Mouse (Mus musculus) layer of hippocampus, adult 11-12 months (tissue): ENCODE measurements around the gene Zfp280d.
"Not testable (repeated sequence)": the region's sequence is repeated elsewhere in the genome, so short reads cannot be mapped to it uniquely, and the experiment has no call there.

Experiments used
- DNase-seq: peaks from one replicate; pipeline ENCODE4 v3.0.0; 2022; ENCODE audit warnings: low spot score

Zfp280d gene

DNA sequence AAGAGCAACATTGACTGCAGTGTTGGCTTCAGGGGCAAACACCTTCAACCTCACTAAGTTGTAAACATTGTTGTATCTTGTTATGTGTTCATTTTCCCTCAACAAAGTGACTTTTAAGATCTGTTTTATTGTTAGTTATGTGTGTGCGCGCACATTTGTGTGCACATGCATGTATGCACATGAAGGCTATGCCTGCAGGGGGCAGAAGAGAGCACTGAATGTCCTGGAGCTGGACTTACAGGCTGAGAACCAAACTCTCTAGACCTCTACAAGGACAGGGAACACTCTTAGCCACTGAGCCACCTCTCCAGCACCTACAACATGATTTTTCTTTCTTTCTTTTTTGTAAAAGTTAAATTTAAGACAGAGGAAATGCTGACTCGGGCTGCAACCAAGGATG is 99.4 kb downstream of the Zfp280d start:
- no peak for DNase-seq

GRCm38 (mm10) chr9:72374996-72375395 is 100.3 kb downstream of the Zfp280d start:
- no peak for DNase-seq

DNA sequence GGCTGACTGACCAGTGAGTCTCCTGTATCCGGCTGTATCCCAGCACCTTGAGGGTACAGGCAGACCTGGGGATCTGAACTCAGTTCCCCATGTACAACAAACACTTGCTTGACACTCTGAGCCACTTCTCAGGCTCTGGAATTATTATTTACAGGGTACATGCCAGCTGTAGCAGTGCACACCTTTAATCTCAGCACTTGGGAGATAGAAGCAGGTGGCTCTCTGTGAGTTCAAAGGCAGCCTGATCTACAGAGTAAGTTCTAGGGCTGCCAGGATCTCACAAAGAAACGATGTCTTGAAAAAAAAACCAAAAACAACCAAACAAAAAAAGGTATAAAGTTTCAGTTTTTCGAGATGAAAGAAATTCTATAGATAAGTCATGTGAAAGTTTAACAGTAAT is 101.0 kb downstream of the Zfp280d start:
- no peak for DNase-seq

- no peak for DNase-seq
These were observed 111.1 kb downstream of the Zfp280d start for GRCm38 (mm10) chr9:72385786-72386185.

GRCm38 (mm10) chr9:72388934-72389333 is 114.3 kb downstream of the Zfp280d start:
- DNase-seq, result no peak

DNA sequence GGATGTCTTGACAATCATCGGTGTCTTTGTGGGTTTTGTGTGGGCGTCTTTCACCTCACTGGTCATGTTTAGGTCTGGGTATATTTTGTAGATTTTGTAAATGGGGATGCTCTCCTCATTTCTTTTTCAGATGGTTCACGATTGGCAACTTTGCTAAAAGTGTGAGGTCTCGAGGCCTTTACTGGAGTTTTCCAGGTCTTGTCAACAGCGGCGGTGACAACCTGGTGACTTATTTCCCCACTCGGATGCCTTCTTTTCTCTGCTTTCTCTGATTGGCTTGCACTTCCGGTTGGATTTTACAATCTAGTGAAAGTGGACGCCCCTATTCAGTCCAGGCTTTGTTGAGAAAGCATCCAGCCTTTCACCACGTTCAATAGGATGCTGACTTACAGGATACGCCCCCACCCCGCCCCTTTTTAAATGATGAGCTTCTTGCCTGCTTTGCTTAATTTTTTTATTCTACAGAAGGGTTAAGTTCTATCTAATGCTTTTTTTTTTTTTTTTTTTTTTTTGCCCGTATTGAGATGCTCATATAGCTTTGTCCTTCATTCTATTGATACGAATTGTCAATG is 114.9 kb downstream of the Zfp280d start:
- no peak for DNase-seq

GRCm38 (mm10) chr9:72390321-72391077 is 115.8 kb downstream of the Zfp280d start:
- no peak for DNase-seq

DNA sequence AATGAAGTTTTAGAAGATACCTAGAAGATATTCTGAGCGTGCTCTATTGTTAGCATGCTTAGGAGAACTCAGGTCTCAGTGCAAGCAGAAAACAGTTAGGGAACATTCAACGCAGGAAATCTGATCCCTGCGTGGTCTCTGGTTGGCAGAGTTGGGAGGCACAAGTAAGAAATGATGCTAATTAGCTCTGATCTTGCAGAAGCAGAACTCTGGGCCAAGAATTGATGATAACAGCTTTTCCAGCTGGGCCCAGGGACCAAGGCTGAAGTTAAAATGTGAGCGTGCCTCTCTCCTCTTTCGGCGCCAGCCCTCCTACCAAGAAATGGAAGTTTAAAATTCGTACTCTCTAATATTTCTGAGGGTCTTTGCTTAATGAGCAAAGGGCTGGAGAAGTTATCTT is 118.0 kb downstream of the Zfp280d start:
- no peak for DNase-seq

- DNase-seq, result no peak
These were observed 118.6 kb downstream of the Zfp280d start for GRCm38 (mm10) chr9:72393238-72393637.

DNA sequence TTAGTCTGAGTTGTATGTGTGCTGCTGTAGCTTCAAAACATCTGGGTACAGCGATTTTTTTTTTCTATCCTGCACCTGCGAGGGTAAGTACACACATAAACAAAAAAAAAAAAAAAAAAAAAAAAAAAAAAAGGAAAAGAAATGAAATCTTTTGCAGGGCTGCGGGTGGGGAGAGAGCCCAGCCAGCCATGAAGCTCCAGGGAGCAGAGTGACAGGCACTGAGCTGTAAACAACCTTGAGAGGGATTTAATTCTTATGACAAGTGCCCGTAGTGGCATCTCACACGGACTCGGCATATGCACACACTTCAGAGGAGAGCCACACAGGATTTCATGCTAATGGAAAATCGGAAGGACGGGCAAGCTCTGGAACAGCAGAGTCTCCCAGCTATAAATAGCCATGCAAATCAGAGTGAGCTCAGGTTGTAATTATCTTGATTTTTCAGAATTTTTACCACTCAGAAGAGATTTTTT is 119.2 kb downstream of the Zfp280d start:
- DNase-seq, result no peak

DNA sequence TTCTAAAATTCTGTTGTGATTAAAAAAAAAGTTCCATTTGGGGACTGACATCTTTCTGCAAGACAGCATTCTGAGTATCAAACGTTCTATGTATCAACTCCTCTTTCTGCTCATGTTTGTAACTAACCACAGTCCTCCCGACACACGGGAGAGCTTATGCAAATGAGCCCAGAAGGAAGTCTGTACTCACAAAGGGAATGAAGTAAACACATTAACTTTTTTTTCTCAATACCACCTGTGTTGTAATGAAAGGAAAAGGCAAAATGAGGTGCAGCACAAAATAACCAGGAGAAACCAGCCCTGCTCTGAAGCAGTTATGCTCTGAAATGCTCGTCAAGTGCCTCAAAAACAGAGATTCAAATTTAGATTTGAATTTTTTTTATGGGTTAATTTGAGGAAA is 125.5 kb downstream of the Zfp280d start:
- DNase-seq, result no peak

- DNase-seq, result not testable (repeated sequence)
These were observed 127.1 kb downstream of the Zfp280d start for GRCm38 (mm10) chr9:72401769-72402168.

DNA sequence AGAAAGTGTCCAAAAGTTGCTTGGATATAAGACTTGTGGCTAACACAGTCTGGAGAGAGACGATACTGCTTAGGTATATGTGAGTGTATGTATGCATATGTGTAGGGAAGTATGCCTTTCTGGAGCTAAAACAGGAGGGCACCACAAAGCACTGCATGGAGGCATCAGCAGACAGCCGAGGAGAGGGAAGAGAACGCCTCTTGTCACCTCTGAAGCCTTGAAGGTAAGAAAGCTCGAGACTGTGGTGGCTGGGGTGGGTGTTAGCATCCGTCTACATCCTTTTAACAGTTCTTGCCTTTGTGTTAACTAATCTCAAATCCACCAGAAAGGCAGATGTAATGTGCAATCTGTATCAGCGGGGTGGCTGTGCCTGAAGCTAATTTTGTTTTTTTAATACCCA is 128.8 kb downstream of the Zfp280d start:
- no peak for DNase-seq

DNA sequence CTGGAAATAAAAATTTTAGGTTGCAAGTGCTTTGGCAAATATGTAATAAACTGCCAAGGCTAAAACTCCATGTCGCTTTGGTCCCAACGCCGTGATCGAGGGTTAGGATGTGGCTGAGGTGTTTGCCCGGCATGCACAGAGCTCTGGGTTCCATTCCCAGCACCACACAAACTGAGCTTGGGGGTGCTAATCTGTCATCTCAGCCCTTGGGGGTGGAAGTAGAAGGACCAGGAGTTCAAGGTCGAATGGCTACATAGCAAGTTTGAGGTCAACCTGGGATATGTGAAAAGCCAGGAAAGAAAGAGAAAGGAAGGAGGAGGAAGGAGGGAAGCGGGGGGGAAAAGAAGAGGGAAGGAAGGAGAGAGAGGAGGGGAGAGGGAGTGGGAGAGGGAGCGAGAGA is 129.8 kb downstream of the Zfp280d start:
- DNase-seq, result no peak

DNA sequence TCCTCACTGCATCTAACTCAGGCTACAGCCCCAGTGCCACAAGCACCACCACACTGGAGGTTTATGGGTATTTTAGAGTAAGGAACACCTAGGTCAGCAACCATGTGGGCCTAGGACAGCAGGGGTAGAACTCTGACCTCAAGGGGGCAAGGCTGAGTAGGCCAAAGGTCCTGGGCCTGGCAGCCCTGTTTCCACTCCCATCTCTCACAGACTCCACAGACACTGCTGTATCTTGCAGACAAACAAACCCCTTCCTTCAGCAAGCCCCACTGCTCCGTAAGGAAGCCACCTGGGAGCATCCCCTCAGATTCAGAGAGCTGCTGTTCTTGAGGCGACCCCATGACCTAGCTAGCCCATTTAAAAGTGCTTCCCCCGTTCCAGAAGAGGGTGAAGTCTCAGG is 130.3 kb downstream of the Zfp280d start:
- DNase-seq, result no peak

- no peak for DNase-seq
These were observed 131.4 kb downstream of the Zfp280d start for GRCm38 (mm10) chr9:72405882-72406638.

DNA sequence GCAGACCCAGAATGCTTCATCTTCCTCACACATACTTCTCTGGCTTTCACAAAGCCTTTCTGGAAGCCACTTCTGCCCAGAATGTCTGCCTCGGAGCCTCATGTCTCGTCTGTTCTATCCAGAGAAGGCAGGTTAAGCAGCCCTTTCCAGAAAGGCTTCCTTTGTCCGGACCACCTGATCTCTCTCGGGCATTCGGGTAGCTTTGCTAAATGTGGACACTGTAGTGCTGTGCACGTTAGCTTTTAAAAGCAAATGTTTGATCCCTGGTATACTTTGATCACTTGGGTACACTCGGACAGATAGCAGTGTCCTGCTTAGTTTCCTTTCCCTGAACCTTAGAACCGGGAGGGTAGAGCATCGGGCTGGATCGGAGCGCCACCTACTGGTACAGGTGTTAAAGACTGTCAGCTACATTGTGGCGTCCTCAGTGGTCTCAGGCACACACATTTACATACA is 133.5 kb downstream of the Zfp280d start:
- peak; percentile 84 for DNase-seq

- no peak for DNase-seq
These were observed 134.9 kb downstream of the Zfp280d start for GRCm38 (mm10) chr9:72409381-72410225.

DNA sequence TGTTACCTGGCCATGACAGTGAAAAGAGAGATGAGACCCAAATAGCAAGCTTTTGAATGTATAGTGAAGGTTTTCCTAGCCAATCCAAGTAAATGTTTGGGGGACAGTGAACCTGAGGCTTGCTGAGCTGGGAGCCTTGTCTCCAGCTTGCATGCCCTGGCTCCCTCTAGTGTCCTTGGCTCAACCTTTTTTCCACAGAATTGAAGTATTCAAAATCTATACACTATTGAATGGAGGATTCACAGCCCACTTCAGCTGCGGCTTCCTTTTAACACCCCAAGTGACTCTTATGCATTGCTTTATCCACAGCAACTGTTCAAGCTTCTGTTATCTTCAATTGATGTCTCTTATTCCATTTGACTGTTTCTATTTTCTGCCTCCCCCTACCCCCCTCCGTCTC is 137.1 kb downstream of the Zfp280d start:
- no peak for DNase-seq
